Mouse (Mus musculus) olfactory bulb, adult 2 months (tissue): ENCODE data around the gene Idh2.

ENCODE experiments used
- CTCF ChIP-seq: fragments of 200-500 bp; IDR thresholded peaks from 2 replicates; pipeline ENCODE4 v1.5.1; 2012; ENCODE audit warnings: low read depth, mild to moderate bottlenecking, low read length, moderate library complexity; ENCODE audit not compliant: insufficient read depth
- POLR2A ChIP-seq: fragments of 200-500 bp; IDR thresholded peaks from 2 replicates; pipeline ENCODE4 v1.6.1; 2012; ENCODE audit warnings: mild to moderate bottlenecking, low read depth, low read length, moderate library complexity; ENCODE audit not compliant: insufficient read depth

GRCm38 (mm10) chr7:80160945-80161306 lies 45.7 kb upstream of the Idh2 start:
- TF ChIP-seq POLR2A (no peak), CTCF (no peak)
